Mouse (Mus musculus) urinary bladder, postnatal 36 days (tissue): ENCODE data around the gene Slc7a8.
A peak's percentile ranks its signal among the peaks of the same experiment; 100 is the strongest.
"Not testable (repeated sequence)": the region's sequence is repeated elsewhere in the genome, so short reads cannot be mapped to it uniquely, and the experiment has no call there.

Experiments used
- DNase-seq, 2 experiments: peaks; one replicate each; pipeline ENCODE4 v3.0.0; 2022; ENCODE audit warnings: low spot score in 2 of 2, mixed read lengths in 1 of 2

Gene Slc7a8

DNA sequence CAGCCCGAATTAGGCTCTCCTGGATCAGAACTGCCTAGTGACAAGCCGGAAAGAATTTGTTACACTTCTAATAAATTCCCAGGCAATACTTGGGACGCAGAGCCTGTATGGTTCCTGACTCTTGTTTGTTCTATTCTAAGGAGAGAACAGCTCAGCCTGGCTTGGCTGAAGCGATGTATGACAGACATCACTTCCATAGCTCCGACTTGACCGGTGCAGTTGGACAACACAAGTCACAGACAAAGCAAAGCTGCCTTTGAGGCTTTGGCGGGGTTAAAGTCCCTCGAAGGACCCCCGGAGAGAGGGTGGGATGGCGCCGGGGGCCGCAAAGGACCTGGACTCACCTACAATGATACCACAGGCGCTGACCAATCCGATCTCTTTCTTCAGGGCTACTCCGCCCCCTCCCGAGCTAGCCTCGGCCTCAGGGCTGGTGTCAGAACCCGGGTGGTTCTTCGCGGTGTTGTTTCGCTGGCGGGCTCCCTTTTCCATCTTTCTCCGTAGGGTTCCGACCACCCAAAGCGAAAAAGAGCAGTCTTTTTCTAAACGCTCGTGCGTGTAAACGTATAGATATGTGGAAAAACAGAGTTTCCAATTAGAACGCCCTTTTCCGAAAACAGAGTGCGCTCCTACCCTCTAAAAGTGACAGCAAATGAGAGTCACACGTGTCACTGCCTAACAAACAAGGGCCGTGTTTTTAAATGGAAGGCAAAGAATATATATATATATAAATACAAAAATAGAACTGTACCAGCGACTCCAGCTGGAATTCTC is 723 bp downstream of the Slc7a8 start:
- DNase-seq, result peak; percentile 50 to 57

DNA sequence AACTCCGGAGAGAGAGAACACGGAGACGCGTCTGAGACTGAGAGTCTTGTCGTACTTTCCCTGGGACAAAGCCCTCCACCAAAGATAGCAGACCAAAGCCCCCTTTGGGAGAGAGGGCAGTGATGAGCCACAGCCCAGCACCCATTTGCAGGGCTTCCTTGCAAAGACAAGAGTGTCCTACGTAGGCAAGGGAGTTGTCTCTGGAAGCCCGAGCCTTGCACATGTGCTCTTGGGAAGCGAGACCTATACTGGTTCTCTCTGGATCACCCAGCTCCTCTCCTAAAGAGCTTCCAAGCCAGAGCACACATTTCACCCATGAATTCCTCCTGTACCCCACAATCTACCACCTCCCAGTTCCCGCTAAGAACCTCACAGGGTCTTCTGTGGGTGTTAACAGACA is 1.7 kb downstream of the Slc7a8 start:
- DNase-seq, result no peak

DNA sequence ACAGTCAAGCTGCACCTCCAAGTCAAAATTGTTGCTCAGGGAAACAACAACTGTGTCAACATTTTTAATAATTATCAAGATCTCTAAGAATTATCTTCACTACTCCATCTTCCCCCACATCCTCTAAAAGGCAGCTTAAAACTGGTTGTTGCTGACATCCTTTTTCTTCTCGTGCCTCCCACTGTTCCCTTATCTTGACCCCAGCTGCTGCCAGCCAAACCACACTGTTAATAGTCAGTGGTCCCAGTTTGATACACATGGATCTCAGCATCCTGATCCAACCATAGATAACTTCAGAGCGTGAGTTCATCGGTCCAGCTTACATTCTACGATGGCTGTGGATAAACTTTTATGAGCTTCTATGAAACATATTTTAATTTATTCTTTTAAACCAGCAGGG is 3.9 kb downstream of the Slc7a8 start:
- DNase-seq, result no peak

DNA sequence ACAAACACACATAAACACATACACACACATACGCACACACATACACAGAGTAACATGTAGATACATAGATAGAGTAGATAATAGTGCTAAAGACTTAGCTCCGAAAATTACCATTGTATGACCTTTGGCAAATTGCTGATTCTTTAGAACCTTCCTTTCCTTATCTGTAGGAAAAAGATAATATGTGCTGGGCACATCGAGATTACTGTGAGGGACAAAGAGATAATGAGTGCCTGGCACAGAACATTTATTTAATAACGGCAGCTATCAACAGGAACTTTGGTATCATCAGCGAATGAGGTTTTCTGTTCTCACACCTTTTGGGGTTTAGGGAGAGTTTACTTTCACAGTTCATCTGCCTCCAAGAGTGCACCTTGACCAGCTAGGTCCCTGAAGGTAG is 5.0 kb downstream of the Slc7a8 start:
- no peak for DNase-seq

DNA sequence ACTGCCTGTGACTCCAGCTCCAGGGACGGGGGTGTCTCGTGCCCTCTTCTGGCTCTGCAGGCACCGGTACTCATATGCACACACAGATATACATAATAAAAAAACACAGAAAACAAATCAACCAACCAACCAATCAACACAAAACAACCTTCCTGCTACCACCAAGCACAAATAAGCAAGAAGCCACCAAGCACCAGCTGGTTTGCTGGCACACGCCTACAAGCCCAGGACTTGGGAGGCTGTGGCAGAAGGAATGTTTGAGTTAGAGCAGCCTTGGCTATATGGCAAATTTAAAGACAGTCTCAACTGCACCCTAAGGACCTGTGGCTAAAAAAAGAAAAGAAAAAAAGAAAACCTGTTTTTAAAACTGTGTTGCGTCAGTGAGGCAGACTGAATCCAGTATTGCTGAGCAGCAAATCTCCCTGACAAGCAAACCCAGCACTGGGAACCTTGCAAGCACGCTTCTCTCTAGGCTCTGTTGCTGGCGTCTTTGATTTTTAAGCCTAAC is 6.2 kb downstream of the Slc7a8 start:
- no peak for DNase-seq

- no peak for DNase-seq
Observed at GRCm38 (mm10) chr14:54772333-54772856, 9.4 kb downstream of the Slc7a8 start.

- DNase-seq, result no peak
Observed at GRCm38 (mm10) chr14:54770373-54770772, 11.4 kb downstream of the Slc7a8 start.

GRCm38 (mm10) chr14:54769068-54769425 is 12.7 kb downstream of the Slc7a8 start:
- no peak for DNase-seq

GRCm38 (mm10) chr14:54768314-54769067 is 13.3 kb downstream of the Slc7a8 start:
- DNase-seq, result no peak

- not testable (repeated sequence) for DNase-seq
Observed at GRCm38 (mm10) chr14:54766937-54767336, 14.8 kb downstream of the Slc7a8 start.

- no peak for DNase-seq
Observed at GRCm38 (mm10) chr14:54756382-54756781, 25.4 kb downstream of the Slc7a8 start.

GRCm38 (mm10) chr14:54754602-54755018 is 27.1 kb downstream of the Slc7a8 start:
- peak; percentile 49 to 83 for DNase-seq

DNA sequence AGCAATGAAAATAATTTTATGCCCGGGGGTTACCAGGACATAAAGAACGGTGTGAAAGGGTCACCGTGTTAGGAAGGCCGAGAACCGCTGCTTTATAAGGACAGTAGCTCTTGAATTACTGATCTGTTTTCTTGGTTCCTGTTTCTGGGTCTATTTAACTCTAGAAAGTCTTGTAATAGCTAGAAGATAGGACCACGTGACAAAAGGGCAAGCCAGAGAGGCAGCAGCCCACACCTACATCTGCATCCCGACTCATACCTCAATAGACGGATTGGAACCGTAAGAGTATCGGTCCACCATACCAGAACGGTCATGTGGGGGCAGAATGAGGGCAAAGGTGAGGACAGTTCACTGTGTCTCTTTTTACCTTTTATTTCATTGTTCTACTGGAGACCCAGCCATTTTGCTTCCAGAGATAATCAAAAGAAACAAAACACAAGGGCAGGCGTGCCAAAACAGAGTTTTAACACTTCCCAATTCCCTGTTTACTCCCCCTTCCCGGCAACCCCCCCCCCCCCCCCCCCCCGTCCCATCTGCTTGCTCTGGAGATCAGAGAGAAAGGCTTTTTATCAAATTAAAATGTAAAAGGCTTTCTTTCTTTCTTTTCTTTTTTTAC is 27.7 kb downstream of the Slc7a8 start:
- no peak for DNase-seq

DNA sequence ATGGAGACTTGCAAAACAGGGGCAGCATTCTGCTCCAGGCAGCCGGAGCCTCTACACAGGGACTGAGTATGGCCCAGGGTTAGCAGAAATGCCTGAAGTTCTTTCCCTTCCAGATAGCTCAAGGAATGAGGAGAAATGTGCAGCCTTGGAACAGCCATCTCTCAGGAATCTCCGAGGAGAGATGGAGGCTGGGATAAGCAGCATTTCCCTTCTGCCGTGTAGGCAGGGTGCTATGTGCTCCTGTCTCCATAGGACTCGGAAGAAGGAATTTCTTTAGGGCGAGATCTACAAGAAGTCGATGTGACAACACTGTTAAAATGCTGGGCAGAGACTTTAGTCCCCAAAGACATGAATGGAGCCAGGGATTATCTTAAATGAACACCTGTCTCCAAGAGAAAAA is 28.8 kb downstream of the Slc7a8 start:
- DNase-seq, result no peak

DNA sequence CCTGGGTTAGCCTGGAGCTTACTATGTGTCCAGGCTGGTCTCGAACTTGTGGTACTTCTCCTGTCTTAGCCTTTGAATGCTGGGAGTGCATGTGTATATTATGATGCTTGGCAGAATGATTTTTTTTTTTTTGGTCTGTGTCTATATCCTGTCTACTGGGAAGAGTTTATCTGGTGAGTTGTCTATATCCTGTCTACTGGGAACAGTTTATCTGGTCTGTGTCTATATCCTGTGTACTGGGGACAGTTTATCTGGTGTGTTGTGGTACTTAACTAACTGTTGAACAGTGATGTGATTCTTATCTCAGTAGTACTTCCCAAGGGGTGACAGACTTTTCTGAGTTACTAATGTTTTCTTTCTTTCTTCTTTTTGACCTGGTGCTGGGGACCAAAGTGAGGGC is 30.0 kb downstream of the Slc7a8 start:
- DNase-seq, result no peak

GRCm38 (mm10) chr14:54749238-54749637 is 32.5 kb downstream of the Slc7a8 start:
- no peak for DNase-seq

DNA sequence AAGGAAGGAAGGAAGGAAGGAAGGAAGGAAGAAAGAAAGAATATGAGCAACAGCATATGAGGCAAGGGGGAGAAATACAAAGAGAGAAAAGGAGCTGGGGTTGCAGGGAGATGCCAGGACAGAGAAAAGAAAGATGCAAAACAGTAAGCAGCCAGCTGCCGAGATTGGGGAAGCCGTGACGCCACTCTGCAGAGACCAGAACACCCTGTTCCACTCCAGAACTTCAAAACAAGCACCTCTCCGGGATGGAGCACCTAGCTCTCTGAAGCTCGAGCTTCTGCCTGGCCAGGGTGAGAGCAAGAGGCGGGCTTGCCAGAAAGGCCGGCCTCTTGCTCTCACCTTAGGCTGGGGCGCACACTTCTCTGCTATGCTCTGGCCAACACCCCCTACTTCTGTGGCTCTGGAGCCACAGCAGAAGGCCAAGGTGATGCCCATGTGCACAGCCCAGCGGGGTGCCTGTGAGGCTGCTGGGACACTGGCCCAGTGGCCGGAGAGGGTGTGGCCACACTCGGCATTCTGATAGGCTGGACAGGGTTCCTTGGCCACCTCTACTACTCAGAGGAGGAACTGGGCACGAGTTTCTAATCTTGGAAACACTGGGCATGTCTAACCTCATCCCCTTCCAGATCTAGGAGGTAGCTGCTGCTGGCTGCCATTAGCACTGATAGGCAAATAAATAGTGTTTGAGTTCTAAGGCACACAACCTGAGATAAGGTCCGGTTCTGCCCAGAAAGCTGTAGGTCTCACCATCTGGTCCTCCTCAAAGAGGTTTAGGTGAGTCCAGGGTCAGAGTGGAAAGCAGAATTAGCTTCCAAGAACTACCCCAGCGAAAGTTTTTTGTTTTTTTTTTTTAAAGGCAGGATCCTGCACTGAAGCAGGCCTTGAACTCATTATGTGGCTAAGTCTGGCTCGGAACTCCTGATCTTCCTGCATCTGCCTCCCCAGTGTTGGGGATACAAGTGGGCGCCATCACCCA is 33.5 kb downstream of the Slc7a8 start:
- peak in 1 of 2 experiments; percentile 48 for DNase-seq

DNA sequence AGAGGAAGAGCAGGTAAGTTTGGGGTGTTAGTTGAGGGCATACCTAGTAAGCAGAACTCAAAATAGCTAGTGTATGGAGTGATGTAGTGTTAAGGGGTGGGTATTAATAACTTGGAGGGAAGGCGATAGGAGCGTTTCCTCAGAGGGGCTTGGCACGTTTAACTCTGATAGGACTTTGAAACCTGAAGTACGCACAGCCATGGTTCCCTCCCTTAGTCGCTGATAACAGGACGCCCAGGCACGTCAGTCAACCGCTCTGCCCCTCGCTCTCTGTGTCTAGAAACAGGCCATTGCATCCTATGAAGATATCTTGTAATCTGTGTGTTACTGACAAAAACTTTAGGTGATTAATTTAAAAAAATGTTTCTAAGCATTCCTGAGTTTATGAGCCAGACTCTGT is 35.7 kb downstream of the Slc7a8 start:
- no peak for DNase-seq

GRCm38 (mm10) chr14:54744473-54744872 is 37.3 kb downstream of the Slc7a8 start:
- DNase-seq, result no peak

DNA sequence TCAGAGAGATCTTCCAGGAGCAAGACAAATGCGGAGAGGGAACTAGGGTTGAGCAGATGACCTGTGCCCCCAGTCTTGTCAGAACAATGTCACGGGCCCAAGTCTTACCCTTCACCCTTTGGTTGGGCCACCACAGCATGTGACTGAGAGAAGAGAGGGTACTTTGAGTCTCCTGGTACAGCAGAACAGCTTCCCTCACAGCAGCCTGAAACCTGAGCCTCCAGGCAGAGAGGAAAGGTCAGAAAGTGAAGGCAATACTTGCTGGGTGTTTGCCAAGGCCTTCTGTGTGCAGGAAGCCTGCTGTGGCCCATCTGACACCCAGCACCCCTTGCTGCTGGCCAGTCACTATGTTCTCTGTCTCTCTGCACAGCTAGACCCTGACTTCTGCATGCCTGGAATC is 39.4 kb downstream of the Slc7a8 start:
- peak in 1 of 2 experiments; percentile 28 for DNase-seq

DNA sequence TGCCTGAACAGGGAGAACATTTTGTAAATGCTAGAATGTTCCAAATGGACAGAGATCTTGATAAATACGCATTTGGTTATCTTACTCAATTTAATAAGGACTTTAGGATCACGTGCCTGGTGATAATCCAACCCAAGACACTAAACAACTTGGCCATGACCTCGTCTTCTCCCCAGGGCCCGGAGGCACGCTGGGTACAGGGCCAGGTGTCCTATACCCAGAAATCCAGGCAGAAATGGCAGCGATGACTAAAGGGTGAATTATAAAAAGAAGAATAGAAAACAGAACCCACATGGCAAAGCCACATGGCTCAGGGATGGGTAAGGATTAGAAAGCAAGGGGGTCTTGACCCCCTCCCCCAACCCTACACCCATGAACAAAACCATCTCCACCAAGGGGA is 40.0 kb downstream of the Slc7a8 start:
- peak in 1 of 2 experiments; percentile 27 for DNase-seq
